Mouse (Mus musculus): ENCODE measurements around the gene Irx6. TPM values are rescaled to one million over a fixed set of nuclear protein-coding genes. Genes with fewer than 3 reads are reported as not detected.

The Irx6 gene
- total RNA-seq, 2 experiments from 2014 or later = not detected

- DNase-seq = no peak
Observed at GRCm38 (mm10) chr8:92721936-92722321, 47.8 kb downstream of the Irx6 start.

GRCm38 (mm10) chr8:92723320-92723719 is 49.2 kb downstream of the Irx6 start:
- DNase-seq = no peak

- DNase-seq = peak; percentile 56 to 70
Observed at GRCm38 (mm10) chr8:92723947-92724346, 49.9 kb downstream of the Irx6 start.

GRCm38 (mm10) chr8:92724359-92724758 is 50.3 kb downstream of the Irx6 start:
- DNase-seq = no peak

Other genes starting within 250 kb of the Irx6 start
- gene Mmp2, start 153.0 kb downstream of the Irx6 start, total RNA-seq (2021) = 10 to 100 TPM; 57.2 to 58.8 TPM
- 1 to 10 TPM; 1.1 to 1.2 TPM for gene Lpcat2, start 181.1 kb downstream of the Irx6 start, total RNA-seq (2021)
- not detected for gene Capns2, start 227.1 kb downstream of the Irx6 start, total RNA-seq (2021)

Data from heart, adult 18-20 months (tissue).